Mouse (Mus musculus) heart, postnatal 0 days (tissue): ENCODE data around the gene Fam78b.

Experiments used
- CTCF ChIP-seq: IDR thresholded peaks from 2 replicates; pipeline ENCODE4 v1.5.1; 2016; ENCODE audit warnings: antibody characterized with exemption, control low read depth, low read depth
- EP300 ChIP-seq: IDR thresholded peaks from 2 replicates; pipeline ENCODE4 v1.6.1; 2016; ENCODE audit warnings: antibody characterized with exemption, low read depth

DNA sequence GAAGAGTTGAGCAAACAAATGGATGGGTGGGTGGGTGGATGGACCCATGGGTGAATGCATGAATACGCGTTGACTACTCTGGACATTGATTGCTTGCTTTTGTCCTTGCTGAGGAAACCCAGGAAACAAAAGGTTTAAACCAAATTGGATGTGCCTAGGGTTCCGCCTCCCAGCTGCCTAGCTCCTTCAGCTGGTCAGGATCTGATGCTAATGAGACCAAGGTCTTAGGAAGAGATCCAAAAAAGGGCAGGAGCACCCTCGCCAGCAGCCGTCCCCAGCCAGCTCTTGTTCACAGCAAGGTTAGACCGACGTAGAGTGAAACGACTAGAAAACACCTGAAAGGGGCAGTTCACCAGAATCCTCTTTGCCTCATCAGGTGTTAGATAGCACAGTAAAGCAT is 11.4 kb downstream of the Fam78b start:
- TF ChIP-seq CTCF (no peak), EP300 (no peak)
